Mouse (Mus musculus): ENCODE results near the gene Wdfy2. TPM values are rescaled to one million over a fixed set of nuclear protein-coding genes. Genes with fewer than 3 reads are reported as not detected.
A peak's percentile ranks its signal among the peaks of the same experiment; 100 is the strongest.
"Not testable (repeated sequence)": the region's sequence is repeated elsewhere in the genome, so short reads cannot be mapped to it uniquely, and the experiment has no call there.

Gene Wdfy2
- polyA plus RNA-seq, 1 experiment from 2014 or later = 45.8 TPM

GRCm38 (mm10) chr14:62833036-62833435 is 4.4 kb upstream of the Wdfy2 start:
- Histone ChIP-seq H3K27ac (no peak overlapping the region), H3K36me3 (ENCODE audit: inconsistent target) (no peaks in the 10 kb centered on the region), H3K79me2 (ENCODE audit: inconsistent target) (peaks cover 3% of the 10 kb centered on the region; the same call in 1 of the 2 replicates), H3K4me3 (ENCODE audit: inconsistent target) (no peak overlapping the region)
- 95% methylated on average over 7 of the region's 7 CpGs for WGBS (ENCODE audit: missing documents)

GRCm38 (mm10) chr14:62833541-62833940 is 3.9 kb upstream of the Wdfy2 start:
- Histone ChIP-seq H3K27ac (no peak overlapping the region), H3K36me3 (ENCODE audit: inconsistent target) (no peaks in the 10 kb centered on the region), H3K79me2 (ENCODE audit: inconsistent target) (peaks cover 4% of the 10 kb centered on the region; the same call in 1 of the 2 replicates), H3K4me3 (ENCODE audit: inconsistent target) (no peak overlapping the region)
- 100% methylated on average over 2 of the region's 3 CpGs for WGBS (ENCODE audit: missing documents)

- not testable (repeated sequence) for H3K36me3 ChIP-seq (ENCODE audit: inconsistent target)
- peaks cover 26% of the 10 kb centered on the region for H3K79me2 ChIP-seq (ENCODE audit: inconsistent target)
- WGBS (ENCODE audit: missing documents) = 82% methylated on average over 3 of the region's 3 CpGs
These were observed 1.7 kb upstream of the Wdfy2 start for GRCm38 (mm10) chr14:62835737-62836136.

GRCm38 (mm10) chr14:62836926-62837640 is 395 bp upstream of the Wdfy2 start:
- H3K36me3 ChIP-seq (ENCODE audit: inconsistent target) = no peaks in the 10 kb centered on the region
- under 1% methylated on average over 24 of the region's 37 CpGs for WGBS (ENCODE audit: missing documents)
- H3K27ac ChIP-seq = peak overlapping the region; percentile 65

More at GRCm38 (mm10) chr14:62835737-62836136, 1.7 kb upstream of the Wdfy2 start:
- H3K4me3 ChIP-seq (ENCODE audit: inconsistent target); H3K27ac ChIP-seq: not testable (repeated sequence)

GRCm38 (mm10) chr14:62838336-62838735 is 858 bp downstream of the Wdfy2 start:
- Histone ChIP-seq H3K27ac (peak overlapping the region; percentile 99), H3K36me3 (ENCODE audit: inconsistent target) (no peaks in the 10 kb centered on the region), H3K79me2 (ENCODE audit: inconsistent target) (peaks cover 52% of the 10 kb centered on the region), H3K4me3 (ENCODE audit: inconsistent target) (peak overlapping the region; percentile 91)
- WGBS (ENCODE audit: missing documents) = 0% methylated on average over 9 of the region's 9 CpGs

More at GRCm38 (mm10) chr14:62836926-62837640, 395 bp upstream of the Wdfy2 start:
- peak overlapping the region; percentile 16; the same call in 1 of the 2 replicates for H3K4me3 ChIP-seq (ENCODE audit: inconsistent target)
- peaks cover 40% of the 10 kb centered on the region for H3K79me2 ChIP-seq (ENCODE audit: inconsistent target)

GRCm38 (mm10) chr14:62841726-62842125 is 4.2 kb downstream of the Wdfy2 start:
- Histone ChIP-seq H3K4me3 (ENCODE audit: inconsistent target) (no peak overlapping the region), H3K27ac (peak overlapping the region; percentile 99), H3K79me2 (ENCODE audit: inconsistent target) (peaks cover 86% of the 10 kb centered on the region), H3K36me3 (ENCODE audit: inconsistent target) (no peaks in the 10 kb centered on the region)

GRCm38 (mm10) chr14:62842495-62842894 is 5.0 kb downstream of the Wdfy2 start:
- Histone ChIP-seq H3K27ac (peak overlapping the region; percentile 99), H3K36me3 (ENCODE audit: inconsistent target) (no peaks in the 10 kb centered on the region), H3K4me3 (ENCODE audit: inconsistent target) (no peak overlapping the region), H3K79me2 (ENCODE audit: inconsistent target) (peaks cover 94% of the 10 kb centered on the region)

GRCm38 (mm10) chr14:62842976-62843375 is 5.5 kb downstream of the Wdfy2 start:
- WGBS (ENCODE audit: missing documents) = 68% methylated on average over 2 of the region's 2 CpGs
- Histone ChIP-seq H3K36me3 (ENCODE audit: inconsistent target) (no peaks in the 10 kb centered on the region), H3K79me2 (ENCODE audit: inconsistent target) (peaks cover 96% of the 10 kb centered on the region), H3K4me3 (ENCODE audit: inconsistent target) (no peak overlapping the region), H3K27ac (peak overlapping the region; percentile 99)

- Histone ChIP-seq H3K79me2 (ENCODE audit: inconsistent target) (peaks cover 100% of the 10 kb centered on the region), H3K36me3 (ENCODE audit: inconsistent target) (no peaks in the 10 kb centered on the region), H3K4me3 (ENCODE audit: inconsistent target) (no peak overlapping the region), H3K27ac (peak overlapping the region; percentile 99)
- WGBS (ENCODE audit: missing documents) = 97% methylated on average over 8 of the region's 8 CpGs
These were observed 6.7 kb downstream of the Wdfy2 start for GRCm38 (mm10) chr14:62844226-62844625.

- H3K79me2 ChIP-seq (ENCODE audit: inconsistent target) = peaks cover 100% of the 10 kb centered on the region
- 38% methylated on average over 8 of the region's 8 CpGs for WGBS (ENCODE audit: missing documents)
- H3K4me3 ChIP-seq (ENCODE audit: inconsistent target) = no peak overlapping the region
- H3K36me3 ChIP-seq (ENCODE audit: inconsistent target) = no peaks in the 10 kb centered on the region
- H3K27ac ChIP-seq = peak overlapping the region; percentile 99
These were observed 7.7 kb downstream of the Wdfy2 start for GRCm38 (mm10) chr14:62845011-62845840.

- H3K36me3 ChIP-seq (ENCODE audit: inconsistent target) = peaks cover 33% of the 10 kb centered on the region
- WGBS (ENCODE audit: missing documents) = 93% methylated on average over 5 of the region's 6 CpGs
- no peak overlapping the region for H3K27ac ChIP-seq
These were observed 13.5 kb downstream of the Wdfy2 start for GRCm38 (mm10) chr14:62850980-62851379.

GRCm38 (mm10) chr14:62852840-62853239 is 15.4 kb downstream of the Wdfy2 start:
- Histone ChIP-seq H3K79me2 (ENCODE audit: inconsistent target) (peaks cover 100% of the 10 kb centered on the region), H3K36me3 (ENCODE audit: inconsistent target) (peaks cover 33% of the 10 kb centered on the region), H3K27ac (no peak overlapping the region), H3K4me3 (ENCODE audit: inconsistent target) (no peak overlapping the region)
- 91% methylated on average over 3 of the region's 3 CpGs for WGBS (ENCODE audit: missing documents)

More at GRCm38 (mm10) chr14:62850980-62851379, 13.5 kb downstream of the Wdfy2 start:
- H3K79me2 ChIP-seq (ENCODE audit: inconsistent target) = peaks cover 100% of the 10 kb centered on the region
- H3K4me3 ChIP-seq (ENCODE audit: inconsistent target) = no peak overlapping the region

GRCm38 (mm10) chr14:62855077-62855835 is 17.8 kb downstream of the Wdfy2 start:
- H3K79me2 ChIP-seq (ENCODE audit: inconsistent target) = peaks cover 95% of the 10 kb centered on the region
- WGBS (ENCODE audit: missing documents) = 95% methylated on average over 18 of the region's 18 CpGs
- H3K36me3 ChIP-seq (ENCODE audit: inconsistent target) = peaks cover 33% of the 10 kb centered on the region
- H3K4me3 ChIP-seq (ENCODE audit: inconsistent target) = no peak overlapping the region
- no peak overlapping the region for H3K27ac ChIP-seq

GRCm38 (mm10) chr14:62855863-62856262 is 18.4 kb downstream of the Wdfy2 start:
- peaks cover 95% of the 10 kb centered on the region for H3K79me2 ChIP-seq (ENCODE audit: inconsistent target)
- H3K36me3 ChIP-seq (ENCODE audit: inconsistent target) = peaks cover 33% of the 10 kb centered on the region
- peak overlapping the region; percentile 91 for H3K27ac ChIP-seq
- H3K4me3 ChIP-seq (ENCODE audit: inconsistent target) = no peak overlapping the region
- 77% methylated on average over 3 of the region's 3 CpGs for WGBS (ENCODE audit: missing documents)

Measured in macrophage (primary cell).